Mouse (Mus musculus) MEL (cell line): ENCODE results near the gene Gm15217. TPM values are rescaled to one million over a fixed set of nuclear protein-coding genes. Genes with fewer than 3 reads are reported as not detected.

Experiments used
- DNase-seq: peaks from one replicate; pipeline ENCODE4 v3.0.0; 2011; ENCODE audit warnings: low read depth, low spot score
- H3K27ac ChIP-seq: 2 replicates; pipeline ENCODE4 v1.5.1; 2012; ENCODE audit warnings: low read depth, mild to moderate bottlenecking, control low read depth, low read length, moderate library complexity; ENCODE audit not compliant: control insufficient read depth
- H3K27me3 ChIP-seq, 2 experiments: fragments of 150-350 bp in 1 of 2; sonication (generic) in 1 of 2; 2 replicates each; pipeline ENCODE4 v1.6.1; 2012; ENCODE audit warnings: low read length in 2 of 2, mild to moderate bottlenecking in 2 of 2, improper control_type of control experiment in 1 of 2, moderate library complexity in 1 of 2; ENCODE audit not compliant: insufficient read depth in 2 of 2, control insufficient read depth in 1 of 2
- H3K36me3 ChIP-seq, 2 experiments: 2 replicates each; pipeline ENCODE4 v1.6.1; 2012 to 2014; ENCODE audit warnings: low read length in 2 of 2, improper control_type of control experiment in 1 of 2, inconsistent platforms in 1 of 2, mild to moderate bottlenecking in 1 of 2; ENCODE audit not compliant: insufficient read depth in 2 of 2, control insufficient read depth in 1 of 2
- H3K4me1 ChIP-seq, 2 experiments: fragments of 150-350 bp in 1 of 2; sonication (generic) in 1 of 2; 2 replicates each; pipeline ENCODE4 v1.6.1; 2012; ENCODE audit warnings: low read length in 2 of 2, improper control_type of control experiment in 1 of 2, mild to moderate bottlenecking in 1 of 2; ENCODE audit not compliant: insufficient read depth in 2 of 2, control insufficient read depth in 1 of 2
- H3K4me3 ChIP-seq, 2 experiments: fragments of 150-350 bp in 1 of 2; sonication (generic) in 1 of 2; 2 replicates each; pipeline ENCODE4 v1.5.1; 2012; ENCODE audit warnings: low read depth in 2 of 2, low read length in 2 of 2, mild to moderate bottlenecking in 2 of 2, moderate library complexity in 2 of 2, control low read depth in 1 of 2, improper control_type of control experiment in 1 of 2; ENCODE audit not compliant: control insufficient read depth in 1 of 2, insufficient read depth in 1 of 2
- H3K79me2 ChIP-seq: 2 replicates; pipeline ENCODE4 v1.6.1; 2012; ENCODE audit warnings: mild to moderate bottlenecking, low read length, moderate library complexity; ENCODE audit not compliant: control insufficient read depth, poor library complexity, insufficient read depth
- H3K9ac ChIP-seq: 2 replicates; pipeline ENCODE4 v1.6.1; 2012; ENCODE audit warnings: low read depth, mild to moderate bottlenecking, control low read depth, low read length, moderate library complexity; ENCODE audit not compliant: control insufficient read depth, poor library complexity, severe bottlenecking
- H3K9me3 ChIP-seq: fragments of 150-350 bp; sonication (generic); replicated peaks from 2 replicates; pipeline ENCODE4 v1.6.1; 2012; ENCODE audit warnings: mild to moderate bottlenecking, low read length, improper control_type of control experiment, moderate library complexity; ENCODE audit not compliant: insufficient read depth
- CHD2 ChIP-seq: IDR thresholded peaks from 2 replicates; pipeline ENCODE4 v1.6.1; 2011; ENCODE audit warnings: low read length, improper control_type of control experiment
- CTCF ChIP-seq, 3 experiments: IDR thresholded peaks in 2 of 3; conservative IDR thresholded peaks in 1 of 3; 2 replicates each; pipeline ENCODE4 v1.5.1; 2011 to 2012; ENCODE audit warnings: low read length in 3 of 3, low read depth in 2 of 3, mild to moderate bottlenecking in 2 of 3, improper control_type of control experiment in 1 of 3, inconsistent platforms in 1 of 3, mixed read lengths in 1 of 3, moderate library complexity in 1 of 3; ENCODE audit not compliant: control insufficient read depth in 1 of 3, insufficient read depth in 1 of 3, poor library complexity in 1 of 3, severe bottlenecking in 1 of 3
- E2F4 ChIP-seq: IDR thresholded peaks from 2 replicates; pipeline ENCODE4 v1.6.1; 2011; ENCODE audit warnings: low read depth, low read length, improper control_type of control experiment, borderline replicate concordance
- EP300 ChIP-seq, 2 experiments: IDR thresholded peaks; 2 replicates each; pipeline ENCODE4 v1.6.1; 2011; ENCODE audit warnings: improper control_type of control experiment in 2 of 2, low read length in 2 of 2, low read depth in 1 of 2, mild to moderate bottlenecking in 1 of 2
- GABPA ChIP-seq: IDR thresholded peaks from 2 replicates; pipeline ENCODE4 v1.6.1; 2012; ENCODE audit warnings: low read depth, mild to moderate bottlenecking, inconsistent platforms, low read length, improper control_type of control experiment, moderate library complexity
- GATA1 ChIP-seq: IDR thresholded peaks from 2 replicates; pipeline ENCODE4 v1.6.1; 2011; ENCODE audit warnings: low read depth, low read length, improper control_type of control experiment
- HCFC1 ChIP-seq: IDR thresholded peaks from 2 replicates; pipeline ENCODE4 v1.6.1; 2012; ENCODE audit warnings: low read depth, mild to moderate bottlenecking, inconsistent platforms, low read length, improper control_type of control experiment, moderate library complexity
- MAFK ChIP-seq: IDR thresholded peaks from 2 replicates; pipeline ENCODE4 v1.6.1; 2011; ENCODE audit warnings: low read depth, mild to moderate bottlenecking, low read length, improper control_type of control experiment, borderline replicate concordance
- MAX ChIP-seq: IDR thresholded peaks from 2 replicates; pipeline ENCODE4 v1.6.1; 2011; ENCODE audit warnings: low read length, improper control_type of control experiment
- MEF2A ChIP-seq: IDR thresholded peaks from 2 replicates; pipeline ENCODE4 v1.6.1; 2014; ENCODE audit warnings: low read depth, mild to moderate bottlenecking, inconsistent platforms, low read length, improper control_type of control experiment; ENCODE audit not compliant: poor library complexity, insufficient replicate concordance, severe bottlenecking; ENCODE audit errors: extremely low read depth
- MXI1 ChIP-seq: IDR thresholded peaks from 2 replicates; pipeline ENCODE4 v1.6.1; 2011; ENCODE audit warnings: mild to moderate bottlenecking, low read depth, low read length, improper control_type of control experiment
- MYB ChIP-seq: IDR thresholded peaks from 2 replicates; pipeline ENCODE4 v1.6.1; 2011; ENCODE audit warnings: mild to moderate bottlenecking, low read depth, low read length, improper control_type of control experiment
- MYC ChIP-seq: IDR thresholded peaks from 2 replicates; pipeline ENCODE4 v1.6.1; 2011; ENCODE audit warnings: low read depth, mild to moderate bottlenecking, low read length, improper control_type of control experiment, moderate library complexity
- NRF1 ChIP-seq: IDR thresholded peaks from 2 replicates; pipeline ENCODE4 v1.6.1; 2014; ENCODE audit warnings: low read depth, mild to moderate bottlenecking, inconsistent platforms, low read length, improper control_type of control experiment, moderate library complexity; ENCODE audit not compliant: poor library complexity, insufficient read depth, severe bottlenecking
- POLR2A ChIP-seq, 2 experiments: IDR thresholded peaks; 2 replicates each; pipeline ENCODE4 v1.6.1; 2011 to 2012; ENCODE audit warnings: low read length in 2 of 2, mild to moderate bottlenecking in 2 of 2, control low read depth in 1 of 2, improper control_type of control experiment in 1 of 2, low read depth in 1 of 2, moderate library complexity in 1 of 2; ENCODE audit not compliant: control insufficient read depth in 1 of 2, insufficient read depth in 1 of 2, poor library complexity in 1 of 2
- POLR2AphosphoS2 ChIP-seq: IDR thresholded peaks from 2 replicates; pipeline ENCODE4 v1.6.1; 2011; ENCODE audit warnings: low read length, improper control_type of control experiment
- RAD21 ChIP-seq: IDR thresholded peaks from 2 replicates; pipeline ENCODE4 v1.6.1; 2011; ENCODE audit warnings: mild to moderate bottlenecking, low read depth, low read length, improper control_type of control experiment
- SMC3 ChIP-seq: IDR thresholded peaks from 2 replicates; pipeline ENCODE4 v1.6.1; 2011; ENCODE audit warnings: low read depth, low read length, improper control_type of control experiment
- TBP ChIP-seq: IDR thresholded peaks from 2 replicates; pipeline ENCODE4 v1.8.0; 2011; ENCODE audit warnings: low read depth, low read length, improper control_type of control experiment
- TCF12 ChIP-seq: IDR thresholded peaks from 2 replicates; pipeline ENCODE4 v1.6.1; 2014; ENCODE audit warnings: low read depth, mild to moderate bottlenecking, inconsistent platforms, low read length, improper control_type of control experiment, moderate library complexity
- USF1 ChIP-seq: IDR thresholded peaks from 2 replicates; pipeline ENCODE4 v1.6.1; 2014; ENCODE audit warnings: low read depth, mild to moderate bottlenecking, inconsistent platforms, low read length, improper control_type of control experiment, moderate library complexity
- ZC3H11A ChIP-seq: IDR thresholded peaks from 2 replicates; pipeline ENCODE4 v1.6.1; 2012; ENCODE audit warnings: low read depth, mild to moderate bottlenecking, inconsistent platforms, low read length, improper control_type of control experiment
- ZKSCAN1 ChIP-seq: IDR thresholded peaks from 2 replicates; pipeline ENCODE4 v1.6.1; 2012; ENCODE audit warnings: low read depth, mild to moderate bottlenecking, inconsistent platforms, low read length, improper control_type of control experiment, moderate library complexity
- ZMIZ1 ChIP-seq: IDR thresholded peaks from 2 replicates; pipeline ENCODE4 v1.6.1; 2012; ENCODE audit warnings: low read depth, mild to moderate bottlenecking, inconsistent platforms, low read length, improper control_type of control experiment, moderate library complexity
- ZNF384 ChIP-seq: IDR thresholded peaks from 2 replicates; pipeline ENCODE4 v1.6.1; 2012; ENCODE audit warnings: low read depth, mild to moderate bottlenecking, inconsistent platforms, low read length, improper control_type of control experiment
- polyA plus RNA-seq, 2 experiments: library from polyadenylated mRNA; stranded (reverse) in 1 of 2; unstranded in 1 of 2; fragments of >175 nt in 1 of 2; fragments of >200 nt in 1 of 2; gene quantifications; 2 replicates each; pipeline versions ENCODE4 v1.2.1 to v1.2.4; 2012; ENCODE audit warnings: low replicate concordance in 2 of 2, low read depth in 1 of 2; ENCODE audit not compliant: insufficient read length in 2 of 2, insufficient read depth in 1 of 2, missing spikeins in 1 of 2
- total RNA-seq: library from RNA; depleted of rRNA; stranded (reverse); fragments of 300-350 nt; gene quantifications from 2 replicates; pipeline ENCODE4 v1.2.3, GENCODE M21; 2012

Gene Gm15217
- total and polyA plus RNA-seq, 3 experiments = not detected

DNA sequence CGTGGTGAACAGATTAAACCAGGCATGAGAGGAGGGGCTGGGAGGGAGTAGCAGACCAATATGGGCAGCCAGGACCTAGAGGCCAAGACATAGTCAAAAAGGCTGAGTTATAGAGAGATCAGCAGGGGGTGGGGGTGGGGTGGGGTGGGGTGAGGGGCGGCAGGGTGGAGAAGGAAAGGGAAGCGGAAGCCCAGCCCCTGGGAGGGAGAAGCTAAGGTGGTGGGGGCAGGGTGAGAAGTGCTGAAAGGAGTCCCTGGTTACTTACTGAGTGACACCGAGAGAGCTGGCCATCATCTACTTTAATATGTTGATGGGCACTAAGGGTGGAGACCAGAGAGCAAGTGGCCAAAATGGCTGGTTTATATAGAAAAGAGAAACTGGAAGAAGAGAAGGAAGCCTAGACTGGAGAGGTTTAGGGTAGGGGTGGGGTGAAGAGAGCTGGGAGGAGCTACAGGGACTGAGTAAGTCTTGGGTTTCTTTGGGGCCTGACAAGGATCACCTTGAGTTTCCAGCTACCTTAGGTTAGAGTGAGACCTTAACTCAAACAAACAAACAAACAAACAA lies 31.4 kb downstream of the Gm15217 start:
- Histone ChIP-seq H3K4me1 (no peaks in the 10 kb centered on the region), H3K36me3 (no peaks in the 10 kb centered on the region), H3K27ac (no peak overlapping the region), H3K9ac (no peak overlapping the region), H3K27me3 (no peaks in the 10 kb centered on the region), H3K9me3 (no peaks in the 10 kb centered on the region), H3K4me3 (no peak overlapping the region), H3K79me2 (no peaks in the 10 kb centered on the region; the same call in 1 of the 2 replicates)
- no peak for TF ChIP-seq RAD21
- TF ChIP-seq TBP = no peak
- no peak for TF ChIP-seq SMC3
- no peak for TF ChIP-seq GABPA
- DNase-seq = no peak

- no peak for DNase-seq
These were observed 33.3 kb downstream of the Gm15217 start for GRCm38 (mm10) chr14:46412497-46413000.

DNA sequence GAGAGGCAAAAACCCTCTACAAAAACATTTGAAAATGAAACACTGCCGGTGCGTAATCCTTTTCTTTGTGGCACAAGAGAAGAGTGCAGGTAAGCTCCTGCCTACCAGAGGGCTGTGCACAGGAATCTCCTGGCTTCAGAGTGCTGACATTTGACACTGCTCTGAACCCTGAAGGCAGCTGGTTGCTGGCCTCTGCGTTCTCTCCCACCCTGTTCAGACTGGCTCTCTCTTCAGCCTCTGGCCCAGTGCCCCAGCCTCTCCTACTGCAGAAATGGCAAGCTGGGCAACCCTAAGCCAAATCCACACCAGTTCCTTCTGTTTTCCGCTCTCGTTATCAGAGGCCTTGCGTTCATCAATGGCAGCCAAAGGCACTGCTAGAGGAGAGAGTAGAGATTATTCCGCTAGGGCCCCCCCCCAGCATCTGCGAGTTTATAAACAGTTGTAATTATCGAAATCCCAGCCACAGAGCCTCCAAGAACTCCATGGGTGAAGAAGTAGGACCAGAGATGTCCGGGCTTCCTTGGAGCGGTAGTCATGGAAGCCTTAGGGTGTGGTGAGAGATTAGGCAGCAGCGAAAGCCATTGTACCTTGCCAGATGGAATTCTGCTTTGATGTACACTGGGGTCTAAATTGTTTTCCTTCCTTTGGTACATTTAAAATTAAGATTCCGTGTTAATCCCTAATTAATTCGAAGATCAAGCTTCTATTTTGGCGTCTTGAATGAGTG lies 39.3 kb downstream of the Gm15217 start:
- H3K79me2 ChIP-seq = no peaks in the 10 kb centered on the region
- H3K4me3 ChIP-seq = no peak overlapping the region
- H3K9ac ChIP-seq = no peak overlapping the region
- H3K27ac ChIP-seq = no peak overlapping the region
- DNase-seq = no peak
- H3K4me1 ChIP-seq = no peaks in the 10 kb centered on the region
- no peaks in the 10 kb centered on the region for H3K9me3 ChIP-seq
- no peaks in the 10 kb centered on the region for H3K27me3 ChIP-seq
- no peaks in the 10 kb centered on the region for H3K36me3 ChIP-seq
- TF ChIP-seq ZNF384 (no peak), MAFK (no peak), MXI1 (no peak), CTCF (IDR thresholded peaks at IDR 0.05 in 2 of 3, conservative IDR thresholded peaks at IDR 0.05 in 1 of 3; ENCODE audit: control insufficient read depth in 1 of 3, insufficient read depth in 1 of 3, low read depth in 2 of 3, low read length in 3 of 3, poor library complexity in 1 of 3, severe bottlenecking in 1 of 3) (no peak), NRF1 (no peak), POLR2A (IDR thresholded peaks at IDR 0.05; ENCODE audit: control insufficient read depth in 1 of 2, insufficient read depth in 1 of 2, low read depth in 1 of 2, low read length in 2 of 2, poor library complexity in 1 of 2) (no peak), MAX (no peak), MEF2A (no peak), TCF12 (no peak), GATA1 (no peak), USF1 (no peak), ZMIZ1 (no peak), EP300 (IDR thresholded peaks at IDR 0.05; ENCODE audit: low read depth in 1 of 2, low read length in 2 of 2) (no peak), E2F4 (no peak)

More at GRCm38 (mm10) chr14:46412497-46413000, 33.3 kb downstream of the Gm15217 start:
- Histone ChIP-seq H3K4me3 (no peak overlapping the region), H3K9ac (no peak overlapping the region), H3K27ac (no peak overlapping the region), H3K36me3 (no peaks in the 10 kb centered on the region), H3K79me2 (no peaks in the 10 kb centered on the region; the same call in 1 of the 2 replicates), H3K27me3 (no peaks in the 10 kb centered on the region), H3K9me3 (no peaks in the 10 kb centered on the region), H3K4me1 (no peaks in the 10 kb centered on the region)
- TF ChIP-seq MYB (no peak), MEF2A (no peak), USF1 (no peak), POLR2AphosphoS2 (no peak), GABPA (no peak), ZC3H11A (no peak), ZKSCAN1 (no peak), HCFC1 (no peak), MYC (no peak), TCF12 (no peak), CHD2 (no peak), TBP (no peak)
